Mouse (Mus musculus): Measurements from ENCODE around the gene Thada.
A peak's percentile ranks its signal among the peaks of the same experiment; 100 is the strongest.

Gene Thada

GRCm38 (mm10) chr17:84163066-84163785 lies 302.8 kb downstream of the Thada start:
- DNase-seq (ENCODE audit: low read depth, low spot score) = no peak

GRCm38 (mm10) chr17:84162211-84162760 lies 303.7 kb downstream of the Thada start:
- no peak for DNase-seq (ENCODE audit: low read depth, low spot score)

- DNase-seq (ENCODE audit: low read depth, low spot score) = no peak
Measured at GRCm38 (mm10) chr17:84161231-84161854, 304.7 kb downstream of the Thada start.

- DNase-seq (ENCODE audit: low read depth, low spot score) = no peak
Measured at GRCm38 (mm10) chr17:84158891-84159290, 307.1 kb downstream of the Thada start.

GRCm38 (mm10) chr17:84158461-84158795 lies 307.6 kb downstream of the Thada start:
- DNase-seq (ENCODE audit: low read depth, low spot score) = no peak

- DNase-seq (ENCODE audit: low read depth, low spot score) = no peak
Measured at GRCm38 (mm10) chr17:84157743-84158460, 308.1 kb downstream of the Thada start.

- DNase-seq (ENCODE audit: low read depth, low spot score) = no peak
Measured at GRCm38 (mm10) chr17:84156748-84157742, 309.0 kb downstream of the Thada start.

GRCm38 (mm10) chr17:84156227-84156573 lies 309.8 kb downstream of the Thada start:
- DNase-seq (ENCODE audit: low read depth, low spot score) = no peak

GRCm38 (mm10) chr17:84155516-84156226 lies 310.3 kb downstream of the Thada start:
- DNase-seq (ENCODE audit: low read depth, low spot score) = no peak

- no peak for DNase-seq (ENCODE audit: low read depth, low spot score)
Measured at GRCm38 (mm10) chr17:84155029-84155338, 311.0 kb downstream of the Thada start.

GRCm38 (mm10) chr17:84154302-84155028 lies 311.5 kb downstream of the Thada start:
- DNase-seq (ENCODE audit: low read depth, low spot score) = no peak

- DNase-seq (ENCODE audit: low read depth, low spot score) = peak; percentile 89
Measured at GRCm38 (mm10) chr17:84152976-84153786, 312.8 kb downstream of the Thada start.

GRCm38 (mm10) chr17:84152206-84152975 lies 313.6 kb downstream of the Thada start:
- peak; percentile 31 for DNase-seq (ENCODE audit: low read depth, low spot score)

- DNase-seq (ENCODE audit: low read depth, low spot score) = peak; percentile 47
Measured at GRCm38 (mm10) chr17:84151306-84151705, 314.7 kb downstream of the Thada start.

GRCm38 (mm10) chr17:84150291-84150690 lies 315.7 kb downstream of the Thada start:
- DNase-seq (ENCODE audit: low read depth, low spot score) = no peak

GRCm38 (mm10) chr17:84149566-84149965 lies 316.4 kb downstream of the Thada start:
- no peak for DNase-seq (ENCODE audit: low read depth, low spot score)

GRCm38 (mm10) chr17:84148499-84149484 lies 317.2 kb downstream of the Thada start:
- DNase-seq (ENCODE audit: low read depth, low spot score) = peak; percentile 99

Data from 3T3-L1 (cell line).